Mouse (Mus musculus): ENCODE data around the gene Syngap1. TPM values are rescaled to one million over a fixed set of nuclear protein-coding genes. Genes with fewer than 3 reads are reported as not detected.
"Not testable (repeated sequence)": the region's sequence is repeated elsewhere in the genome, so short reads cannot be mapped to it uniquely, and the experiment has no call there.

Gene Syngap1
- total and polyA plus RNA-seq, 3 experiments = 2.7 to 24.6 TPM; not detected in 1

- H3K4me3 ChIP-seq (ENCODE audit: control insufficient read depth in 1 of 2, insufficient read depth in 1 of 2, low read depth in 2 of 2, low read length in 2 of 2) = peak overlapping the region; percentile 53 to 93
- H3K27me3 ChIP-seq (ENCODE audit: control insufficient read depth in 1 of 2, insufficient read depth in 2 of 2, low read length in 2 of 2) = no peaks in the 10 kb centered on the region
- peak overlapping the region; percentile 28 for H3K9ac ChIP-seq (ENCODE audit: control insufficient read depth, low read depth, low read length, poor library complexity, severe bottlenecking)
- H3K4me1 ChIP-seq (ENCODE audit: control insufficient read depth in 1 of 2, insufficient read depth in 2 of 2, low read length in 2 of 2) = peaks cover 6 to 7% of the 10 kb centered on the region in 2 experiments; a peak in 3 of 4 replicates
- H3K27ac ChIP-seq (ENCODE audit: control insufficient read depth, low read depth, low read length) = no peak overlapping the region
- peaks cover 26% of the 10 kb centered on the region for H3K79me2 ChIP-seq (ENCODE audit: control insufficient read depth, insufficient read depth, low read length, poor library complexity)
- no peak for DNase-seq (ENCODE audit: low read depth, low spot score)
- H3K36me3 ChIP-seq (ENCODE audit: control insufficient read depth in 1 of 2, insufficient read depth in 2 of 2, low read length in 2 of 2) = peaks cover 6 to 8% of the 10 kb centered on the region in 2 experiments
- no peaks in the 10 kb centered on the region for H3K9me3 ChIP-seq (replicated peaks; ENCODE audit: insufficient read depth, low read length)
- TF ChIP-seq ZNF384 (IDR thresholded peaks at IDR 0.05; ENCODE audit: low read depth, low read length) (peak; percentile 73), GABPA (IDR thresholded peaks at IDR 0.05; ENCODE audit: low read depth, low read length) (no peak)
These were observed 22.7 kb upstream of the Syngap1 start for GRCm38 (mm10) chr17:26918343-26918742.

GRCm38 (mm10) chr17:26919516-26919915, 21.5 kb upstream of the Syngap1 start:
- H3K9me3 ChIP-seq (replicated peaks; ENCODE audit: insufficient read depth, low read length); H3K27ac ChIP-seq (ENCODE audit: control insufficient read depth, low read depth, low read length); H3K4me1 ChIP-seq (ENCODE audit: control insufficient read depth in 1 of 2, insufficient read depth in 2 of 2, low read length in 2 of 2); DNase-seq (ENCODE audit: low read depth, low spot score); H3K36me3 ChIP-seq (ENCODE audit: control insufficient read depth in 1 of 2, insufficient read depth in 2 of 2, low read length in 2 of 2); H3K27me3 ChIP-seq (ENCODE audit: control insufficient read depth in 1 of 2, insufficient read depth in 2 of 2, low read length in 2 of 2); H3K9ac ChIP-seq (ENCODE audit: control insufficient read depth, low read depth, low read length, poor library complexity, severe bottlenecking); H3K4me3 ChIP-seq (ENCODE audit: control insufficient read depth in 1 of 2, insufficient read depth in 1 of 2, low read depth in 2 of 2, low read length in 2 of 2): not testable (repeated sequence)
- H3K79me2 ChIP-seq (ENCODE audit: control insufficient read depth, insufficient read depth, low read length, poor library complexity) = peaks cover 26% of the 10 kb centered on the region

- H3K9ac ChIP-seq (ENCODE audit: control insufficient read depth, low read depth, low read length, poor library complexity, severe bottlenecking); H3K4me1 ChIP-seq (ENCODE audit: control insufficient read depth in 1 of 2, insufficient read depth in 2 of 2, low read length in 2 of 2); H3K27me3 ChIP-seq (ENCODE audit: control insufficient read depth in 1 of 2, insufficient read depth in 2 of 2, low read length in 2 of 2); H3K27ac ChIP-seq (ENCODE audit: control insufficient read depth, low read depth, low read length); H3K4me3 ChIP-seq (ENCODE audit: control insufficient read depth in 1 of 2, insufficient read depth in 1 of 2, low read depth in 2 of 2, low read length in 2 of 2); DNase-seq (ENCODE audit: low read depth, low spot score); H3K9me3 ChIP-seq (replicated peaks; ENCODE audit: insufficient read depth, low read length): not testable (repeated sequence)
- Histone ChIP-seq H3K79me2 (ENCODE audit: control insufficient read depth, insufficient read depth, low read length, poor library complexity) (peaks cover 22% of the 10 kb centered on the region), H3K36me3 (ENCODE audit: control insufficient read depth in 1 of 2, insufficient read depth in 2 of 2, low read length in 2 of 2) (peaks cover 6 to 13% of the 10 kb centered on the region in 2 experiments)
These were observed 18.7 kb upstream of the Syngap1 start for GRCm38 (mm10) chr17:26922368-26922767.

GRCm38 (mm10) chr17:26925414-26925813, 15.6 kb upstream of the Syngap1 start:
- not testable (repeated sequence) for H3K9ac ChIP-seq (ENCODE audit: control insufficient read depth, low read depth, low read length, poor library complexity, severe bottlenecking); H3K4me1 ChIP-seq (ENCODE audit: control insufficient read depth in 1 of 2, insufficient read depth in 2 of 2, low read length in 2 of 2)
- H3K36me3 ChIP-seq (ENCODE audit: control insufficient read depth in 1 of 2, insufficient read depth in 2 of 2, low read length in 2 of 2) = peaks cover 0 to 14% of the 10 kb centered on the region in 2 experiments; a peak in 2 of 4 replicates

GRCm38 (mm10) chr17:26931795-26932194, 9.3 kb upstream of the Syngap1 start:
- H3K9ac ChIP-seq (ENCODE audit: control insufficient read depth, low read depth, low read length, poor library complexity, severe bottlenecking); H3K27ac ChIP-seq (ENCODE audit: control insufficient read depth, low read depth, low read length); H3K27me3 ChIP-seq (ENCODE audit: control insufficient read depth in 1 of 2, insufficient read depth in 2 of 2, low read length in 2 of 2); H3K4me3 ChIP-seq (ENCODE audit: control insufficient read depth in 1 of 2, insufficient read depth in 1 of 2, low read depth in 2 of 2, low read length in 2 of 2); H3K79me2 ChIP-seq (ENCODE audit: control insufficient read depth, insufficient read depth, low read length, poor library complexity); H3K4me1 ChIP-seq (ENCODE audit: control insufficient read depth in 1 of 2, insufficient read depth in 2 of 2, low read length in 2 of 2); H3K9me3 ChIP-seq (replicated peaks; ENCODE audit: insufficient read depth, low read length): not testable (repeated sequence)
- TF ChIP-seq CTCF (IDR thresholded peaks at IDR 0.05 in 2 of 3, conservative IDR thresholded peaks at IDR 0.05 in 1 of 3; ENCODE audit: control insufficient read depth in 1 of 3, insufficient read depth in 1 of 3, low read depth in 2 of 3, low read length in 3 of 3, poor library complexity in 1 of 3, severe bottlenecking in 1 of 3) = peak; percentile 10 to 37 (median 16); a peak in 3 of 6 replicates
- peak; percentile 35 for TF ChIP-seq SMC3 (IDR thresholded peaks at IDR 0.05; ENCODE audit: low read depth, low read length)
- TF ChIP-seq RAD21 (IDR thresholded peaks at IDR 0.05; ENCODE audit: low read depth, low read length) = peak; percentile 24
- H3K36me3 ChIP-seq (ENCODE audit: control insufficient read depth in 1 of 2, insufficient read depth in 2 of 2, low read length in 2 of 2) = peaks cover 0 to 11% of the 10 kb centered on the region in 2 experiments; a peak in 2 of 4 replicates
- peak; percentile 31 for DNase-seq (ENCODE audit: low read depth, low spot score)

More at GRCm38 (mm10) chr17:26925414-26925813, 15.6 kb upstream of the Syngap1 start:
- H3K9me3 ChIP-seq (replicated peaks; ENCODE audit: insufficient read depth, low read length); H3K79me2 ChIP-seq (ENCODE audit: control insufficient read depth, insufficient read depth, low read length, poor library complexity); H3K27ac ChIP-seq (ENCODE audit: control insufficient read depth, low read depth, low read length); H3K27me3 ChIP-seq (ENCODE audit: control insufficient read depth in 1 of 2, insufficient read depth in 2 of 2, low read length in 2 of 2); DNase-seq (ENCODE audit: low read depth, low spot score); H3K4me3 ChIP-seq (ENCODE audit: control insufficient read depth in 1 of 2, insufficient read depth in 1 of 2, low read depth in 2 of 2, low read length in 2 of 2): not testable (repeated sequence)

Measured in MEL (cell line).